Mouse (Mus musculus) bone marrow macrophage, adult 2 months (primary cell): Measurements from ENCODE around the gene Arhgap30. TPM values are rescaled to one million over a fixed set of nuclear protein-coding genes. Genes with fewer than 3 reads are reported as not detected.

Experiments
- H3K27ac ChIP-seq: 2 replicates; pipeline ENCODE4 v1.5.1; 2012; ENCODE audit warnings: low read depth, low read length; ENCODE audit not compliant: insufficient read depth
- H3K4me1 ChIP-seq: 2 replicates; pipeline ENCODE4 v1.6.1; 2012; ENCODE audit warnings: low read length; ENCODE audit not compliant: control insufficient read depth, insufficient read depth
- H3K4me3 ChIP-seq: 2 replicates; pipeline ENCODE4 v1.5.1; 2012; ENCODE audit warnings: mild to moderate bottlenecking, low read length, moderate library complexity; ENCODE audit not compliant: insufficient read depth
- CTCF ChIP-seq: IDR thresholded peaks from 2 replicates; pipeline ENCODE4 v1.5.1; 2012; ENCODE audit warnings: low read depth, mild to moderate bottlenecking, low read length, moderate library complexity
- POLR2A ChIP-seq: IDR thresholded peaks from 2 replicates; pipeline ENCODE4 v1.6.1; 2012; ENCODE audit warnings: mild to moderate bottlenecking, low read depth, low read length, borderline replicate concordance
- polyA plus RNA-seq: library from polyadenylated mRNA; stranded (reverse); fragments of >200 nt; gene quantifications from 2 replicates; pipeline ENCODE4 v1.2.4, GENCODE M21; 2012; ENCODE audit not compliant: missing spikeins, insufficient read depth, insufficient read length

Arhgap30 gene
- polyA plus RNA-seq, 1 experiment: 178 TPM

GRCm38 (mm10) chr1:171375646-171376097, 13.1 kb upstream of the Arhgap30 start:
- H3K27ac ChIP-seq: no peak overlapping the region
- H3K4me1 ChIP-seq: peaks cover 33% of the 10 kb centered on the region
- H3K4me3 ChIP-seq: no peak overlapping the region
- TF ChIP-seq POLR2A: no peak
- no peak for TF ChIP-seq CTCF

- Histone ChIP-seq H3K4me1 (peaks cover 40% of the 10 kb centered on the region), H3K27ac (no peak overlapping the region), H3K4me3 (no peak overlapping the region)
- TF ChIP-seq CTCF (no peak), POLR2A (no peak)
Measured at GRCm38 (mm10) chr1:171378298-171378697, 10.5 kb upstream of the Arhgap30 start.

- Histone ChIP-seq H3K27ac (no peak overlapping the region; the same call in 1 of the 2 replicates), H3K4me1 (peaks cover 40% of the 10 kb centered on the region), H3K4me3 (0 out of 2 replicates have a peak overlapping the region, but pooled peaks have one; percentile 7)
- TF ChIP-seq CTCF (peak; percentile 27; the same call in 1 of the 2 replicates), POLR2A (no peak)
Measured at GRCm38 (mm10) chr1:171379935-171380599, 8.7 kb upstream of the Arhgap30 start.

GRCm38 (mm10) chr1:171382096-171382620, 6.6 kb upstream of the Arhgap30 start:
- TF ChIP-seq POLR2A (no peak), CTCF (peak; percentile 26; the same call in 1 of the 2 replicates)
- no peak overlapping the region for H3K27ac ChIP-seq

DNA sequence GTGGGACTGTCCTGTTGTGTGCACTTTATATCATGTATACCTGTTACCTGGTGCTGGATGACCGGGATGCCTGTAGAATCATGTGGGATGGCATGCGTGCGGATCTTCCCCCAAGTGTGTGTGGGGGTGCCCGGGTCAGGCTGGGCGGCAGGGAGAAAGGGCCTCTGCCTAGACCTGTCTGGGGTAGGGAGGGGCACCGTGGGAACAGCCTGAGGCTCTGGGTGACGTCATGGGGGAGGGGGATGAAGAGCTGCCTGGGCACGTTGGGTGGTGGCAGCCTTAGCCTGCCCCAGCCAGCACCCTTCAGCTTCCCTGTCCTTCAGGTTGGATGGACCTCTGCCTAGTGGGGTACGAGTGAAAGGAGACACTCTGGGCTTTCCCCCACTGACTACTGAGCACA, 4.4 kb upstream of the Arhgap30 start:
- no peak overlapping the region for H3K27ac ChIP-seq
- TF ChIP-seq CTCF (no peak), POLR2A (no peak)
- H3K4me3 ChIP-seq: no peak overlapping the region
- peaks cover 32% of the 10 kb centered on the region for H3K4me1 ChIP-seq

More at GRCm38 (mm10) chr1:171382096-171382620, 6.6 kb upstream of the Arhgap30 start:
- Histone ChIP-seq H3K4me1 (peaks cover 31% of the 10 kb centered on the region), H3K4me3 (no peak overlapping the region)

- no peak overlapping the region for H3K4me3 ChIP-seq
- TF ChIP-seq CTCF (no peak), POLR2A (no peak)
- peaks cover 27% of the 10 kb centered on the region for H3K4me1 ChIP-seq
- no peak overlapping the region for H3K27ac ChIP-seq
Measured at GRCm38 (mm10) chr1:171385171-171385570, 3.6 kb upstream of the Arhgap30 start.

DNA sequence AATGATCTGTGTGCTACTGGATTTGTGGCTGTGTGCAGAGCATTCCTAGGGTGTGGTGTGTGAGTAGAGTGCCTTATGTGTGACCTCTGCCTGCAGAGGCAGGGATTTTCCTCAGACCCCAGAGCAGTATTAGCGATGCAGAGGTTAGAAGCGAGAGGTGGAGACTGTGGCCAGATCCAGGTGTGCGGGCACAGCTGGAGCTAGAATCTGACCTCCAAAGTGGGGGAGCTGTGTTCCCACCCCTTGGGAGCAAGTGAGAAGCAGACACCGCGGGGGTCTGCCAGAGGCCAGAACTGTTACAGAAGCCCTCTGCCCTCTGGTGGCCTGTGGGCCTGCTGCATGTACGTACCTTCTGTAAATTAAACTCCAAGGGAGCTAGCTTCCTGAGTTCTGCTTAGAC, 1.7 kb upstream of the Arhgap30 start:
- peaks cover 32% of the 10 kb centered on the region for H3K4me1 ChIP-seq
- TF ChIP-seq CTCF: peak; percentile 54
- no peak for TF ChIP-seq POLR2A
- H3K4me3 ChIP-seq: no peak overlapping the region
- H3K27ac ChIP-seq: no peak overlapping the region

GRCm38 (mm10) chr1:171390101-171390500, 1.3 kb downstream of the Arhgap30 start:
- TF ChIP-seq CTCF (no peak), POLR2A (no peak)
- peaks cover 38% of the 10 kb centered on the region for H3K4me1 ChIP-seq
- H3K27ac ChIP-seq: peak overlapping the region; percentile 96
- peak overlapping the region; percentile 85 for H3K4me3 ChIP-seq

DNA sequence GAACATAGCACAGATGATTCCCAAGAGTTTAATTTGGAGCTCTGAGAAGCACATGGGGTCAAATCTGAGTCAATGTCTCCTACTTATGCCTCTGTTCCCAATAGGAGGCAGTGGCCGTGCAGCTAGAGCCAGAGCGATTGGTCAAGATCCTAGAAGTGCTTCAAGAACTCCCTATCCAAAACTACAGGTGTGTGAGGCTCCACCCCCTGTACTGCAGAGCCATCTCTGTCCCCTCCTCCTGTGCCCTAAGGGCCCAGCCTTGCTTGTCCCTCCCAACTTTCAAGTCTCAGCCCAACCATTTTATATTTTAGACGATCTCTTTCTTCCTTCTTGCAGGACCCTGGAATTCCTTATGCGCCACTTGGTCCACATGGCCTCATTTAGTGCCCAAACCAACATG, 13.1 kb downstream of the Arhgap30 start:
- no peak overlapping the region for H3K27ac ChIP-seq
- TF ChIP-seq CTCF (no peak), POLR2A (no peak)
- peaks cover 10% of the 10 kb centered on the region for H3K4me1 ChIP-seq
- H3K4me3 ChIP-seq: no peak overlapping the region

DNA sequence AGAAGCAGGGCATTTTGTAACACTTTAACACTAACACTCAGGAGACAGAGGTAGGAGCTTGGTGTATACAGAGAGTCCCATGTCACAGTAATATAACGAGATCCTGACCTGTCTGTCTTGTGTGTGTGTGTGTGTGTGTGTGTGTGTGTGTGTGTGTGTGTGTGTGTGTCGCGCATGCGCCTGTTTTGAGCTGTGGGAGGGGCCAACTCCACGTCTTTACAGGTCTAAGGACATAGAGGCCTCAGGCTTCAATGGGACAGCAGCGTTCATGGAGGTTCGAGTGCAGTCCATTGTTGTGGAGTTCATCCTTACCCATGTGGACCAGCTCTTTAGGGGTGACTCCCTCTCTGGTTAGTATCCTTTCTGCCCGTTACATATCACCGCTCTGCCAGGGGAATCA, 14.2 kb downstream of the Arhgap30 start:
- H3K27ac ChIP-seq: no peak overlapping the region
- no peak for TF ChIP-seq POLR2A
- TF ChIP-seq CTCF: no peak
- peaks cover 5% of the 10 kb centered on the region for H3K4me1 ChIP-seq
- no peak overlapping the region for H3K4me3 ChIP-seq
